10 mouse cellular contexts compared by ENCODE assay signal in the genomic region with DNA sequence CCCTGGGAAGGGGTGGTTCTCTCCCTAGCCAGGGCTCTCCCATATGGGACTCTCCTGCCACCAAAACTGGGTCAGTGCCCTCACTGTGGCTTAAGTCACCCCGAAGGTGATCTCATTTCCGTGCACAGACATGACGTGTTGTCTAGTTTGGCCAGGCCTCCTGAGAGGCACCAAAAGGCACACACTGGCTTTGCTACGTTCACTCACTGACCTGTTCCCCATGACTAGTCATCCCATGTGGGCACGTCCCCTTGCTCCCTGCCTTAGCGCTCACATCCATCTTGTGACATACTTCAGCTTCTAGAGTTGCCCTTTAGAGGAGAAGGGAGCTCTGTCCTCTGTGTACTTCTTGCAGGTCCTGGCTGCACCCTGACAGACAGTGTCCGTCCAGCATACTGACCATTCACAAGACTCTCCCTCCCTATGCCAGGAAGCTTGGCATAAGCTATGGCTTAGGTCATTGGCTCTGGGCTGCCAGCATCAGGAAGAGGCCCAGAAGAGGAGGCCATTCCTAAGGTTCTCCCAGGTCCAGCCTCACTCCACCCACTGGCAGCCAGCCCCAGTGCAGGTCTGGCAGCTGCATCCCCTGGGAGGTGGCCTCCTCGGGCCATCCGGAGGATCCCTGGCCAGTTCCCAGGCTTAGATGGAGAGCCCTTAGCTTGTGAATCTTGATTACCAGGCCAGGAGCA.
DNase-seq lines count a peak whose midpoint lies in the region; ATAC-seq and TF ChIP-seq lines count a peak whose summit lies in the region.
"Had no signal": no experiment of that assay in that cellular context is flagged by ENCODE, and none has a peak within 500 bp of the region (broad histone marks: within the 10 kb centered on the region; RNA-seq: fewer than 3 reads in every experiment).

No protein-coding gene starts in this region.

- peaks cover 4% of the 10 kb centered on the region; the same call in 1 of the 2 replicates for H3K4me1 ChIP-seq in hindbrain, postnatal 0 days (ENCODE audit: insufficient read depth, low read length)
- no peaks in the 10 kb centered on the region for H3K4me1 ChIP-seq in hindbrain, embryonic 14.5 days (replicated peaks; ENCODE audit: control insufficient read depth, insufficient read depth, low read length)

- ATAC-seq in hindbrain, postnatal 0 days: peak; percentile 35; the same call in 1 of the 2 replicates
- ATAC-seq in hindbrain, embryonic 14.5 days (ENCODE audit: low FRiP score): no peak
- ATAC-seq in erythroid progenitor cell, adult 5-6 weeks (replicated peaks; ENCODE audit: low FRiP score, poor library complexity, severe bottlenecking): no peak

- TF ChIP-seq CTCF in hindbrain, postnatal 0 days (IDR thresholded peaks at IDR 0.05; ENCODE audit: low read depth): no peak

- H3K9me3 ChIP-seq in hindbrain, postnatal 0 days (ENCODE audit: low read length): no peaks in the 10 kb centered on the region
- no peaks in the 10 kb centered on the region for H3K9me3 ChIP-seq in hindbrain, embryonic 14.5 days (ENCODE audit: control insufficient read depth, low read length)
- H3K9me3 ChIP-seq: liver, embryonic 13.5 days; neural tube, embryonic 12.5 days had no signal

- peaks cover 50% of the 10 kb centered on the region for H3K36me3 ChIP-seq in hindbrain, postnatal 0 days (ENCODE audit: insufficient read depth, low read length)
- peaks cover 76% of the 10 kb centered on the region for H3K36me3 ChIP-seq in hindbrain, embryonic 14.5 days (replicated peaks; ENCODE audit: control insufficient read depth, insufficient read depth)

- peak overlapping the region; percentile 32; the same call in 1 of the 2 replicates for H3K27ac ChIP-seq in hindbrain, postnatal 0 days
- no peak overlapping the region for H3K27ac ChIP-seq in hindbrain, embryonic 14.5 days
- H3K27ac ChIP-seq: neural tube, embryonic 12.5 days had no signal

- H3K4me2 ChIP-seq in hindbrain, postnatal 0 days (ENCODE audit: low read depth, low read length): no peak overlapping the region
- no peak overlapping the region for H3K4me2 ChIP-seq in hindbrain, embryonic 14.5 days (replicated peaks)
- H3K4me2 ChIP-seq: liver, embryonic 13.5 days; neural tube, embryonic 12.5 days had no signal

- no peak overlapping the region for H3K9ac ChIP-seq in hindbrain, postnatal 0 days (replicated peaks; ENCODE audit: low read length)
- no peak overlapping the region for H3K9ac ChIP-seq in hindbrain, embryonic 14.5 days
- H3K9ac ChIP-seq: liver, embryonic 13.5 days; neural tube, embryonic 12.5 days had no signal

- no peaks in the 10 kb centered on the region for H3K27me3 ChIP-seq in hindbrain, postnatal 0 days (ENCODE audit: insufficient read depth, low read length)
- no peaks in the 10 kb centered on the region for H3K27me3 ChIP-seq in hindbrain, embryonic 14.5 days (ENCODE audit: control insufficient read depth, insufficient read depth, low read length)
- H3K27me3 ChIP-seq: liver, embryonic 13.5 days; neural tube, embryonic 12.5 days had no signal

- DNase-seq in hindbrain, postnatal 0 days (ENCODE audit: low spot score): peak; percentile 37
- no peak for DNase-seq in hindbrain, embryonic 14.5 days (ENCODE audit: low spot score)
- peak; percentile 61 for DNase-seq in NIH3T3 (ENCODE audit: low read depth)
- DNase-seq in cerebellum, postnatal 10 days: peak; percentile 63 to 67
- peak; percentile 76 for DNase-seq in heart, postnatal 4 days
- DNase-seq in frontal cortex, postnatal 10 days (ENCODE audit: low spot score in 2 of 2): no peak
- no peak for DNase-seq in spleen, adult 18-20 months
- DNase-seq: liver, embryonic 13.5 days had no signal

- no peak overlapping the region for H3K4me3 ChIP-seq in hindbrain, postnatal 0 days (ENCODE audit: low read length)
- no peak overlapping the region for H3K4me3 ChIP-seq in hindbrain, embryonic 14.5 days (replicated peaks; ENCODE audit: low read length)
- H3K4me3 ChIP-seq: liver, embryonic 13.5 days; neural tube, embryonic 12.5 days had no signal

- WGBS in hindbrain, postnatal 0 days: 80% methylated on average over 9 of the region's 9 CpGs
- 89% methylated on average over 9 of the region's 9 CpGs for WGBS in hindbrain, embryonic 14.5 days

Comparison
In these comparisons a context has a peak if more than half of its experiments do, and no peak if none do; other contexts are left out.
1. DNase-seq: peak in hindbrain, postnatal 0 days (single experiment), NIH3T3 (single experiment), cerebellum, postnatal 10 days (2 of 2) and heart, postnatal 4 days (single experiment); none in hindbrain, embryonic 14.5 days (single experiment), frontal cortex, postnatal 10 days (0 of 2) and spleen, adult 18-20 months (0 of 2).